Mouse (Mus musculus) spleen, postnatal 10 days (tissue): ENCODE measurements around the gene Gm28041.
"Not testable (repeated sequence)": the region's sequence is repeated elsewhere in the genome, so short reads cannot be mapped to it uniquely, and the experiment has no call there.

Experiments used
- DNase-seq, 2 experiments: peaks; one replicate each; pipeline ENCODE4 v3.0.0; 2021 to 2022; ENCODE audit warnings: low spot score in 2 of 2

Gm28041 gene

DNA sequence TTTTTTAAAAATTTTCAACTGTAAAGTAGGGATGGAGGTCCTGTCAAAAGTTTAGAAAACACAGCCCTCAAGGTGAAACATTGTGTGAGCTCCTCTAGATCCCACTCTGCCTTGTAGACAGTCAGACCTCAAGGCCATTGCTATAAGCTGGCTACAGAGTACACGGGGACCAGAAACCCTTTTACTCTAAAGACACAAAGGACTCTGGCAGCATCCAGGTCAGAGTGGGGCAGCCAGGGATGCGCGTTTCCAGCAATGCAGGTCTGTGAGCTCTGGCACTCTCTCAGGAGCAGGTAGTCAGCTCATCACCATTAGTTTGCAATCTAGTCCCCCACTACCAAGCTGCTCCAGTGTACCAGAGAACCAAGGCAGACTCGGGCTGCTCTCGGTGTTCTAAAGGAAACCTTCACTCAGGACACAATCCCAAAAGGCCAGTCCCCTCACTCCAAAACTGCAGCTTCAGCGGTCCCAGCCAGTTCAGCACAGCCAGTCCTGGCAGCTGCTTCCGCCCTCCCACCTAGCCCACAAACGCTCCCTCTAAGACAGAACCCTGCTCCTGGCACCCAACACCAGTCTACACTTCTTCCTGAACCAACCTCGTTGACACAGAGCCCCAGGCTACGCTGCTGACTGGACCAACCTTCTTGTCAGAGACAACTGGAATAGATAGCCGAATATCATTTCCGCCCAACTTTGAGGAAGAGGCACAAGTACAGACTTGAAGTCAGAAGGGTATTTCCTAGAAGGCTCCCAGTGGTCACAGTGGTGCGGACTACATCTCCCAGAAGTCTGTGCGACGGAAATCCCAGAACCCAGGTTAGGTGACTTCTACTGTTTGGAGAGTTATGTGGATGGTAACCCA is at the start of gene Gm28041, which contains the start of gene Zfp456:
Gene Gm28041, minus strand, starts transcription at position 684 of the 862 bp plus-strand sequence.
Gene Zfp456, minus strand, starts transcription at position 761 of the 862 bp plus-strand sequence.
- peak; percentile 43 to 78 for DNase-seq

DNA sequence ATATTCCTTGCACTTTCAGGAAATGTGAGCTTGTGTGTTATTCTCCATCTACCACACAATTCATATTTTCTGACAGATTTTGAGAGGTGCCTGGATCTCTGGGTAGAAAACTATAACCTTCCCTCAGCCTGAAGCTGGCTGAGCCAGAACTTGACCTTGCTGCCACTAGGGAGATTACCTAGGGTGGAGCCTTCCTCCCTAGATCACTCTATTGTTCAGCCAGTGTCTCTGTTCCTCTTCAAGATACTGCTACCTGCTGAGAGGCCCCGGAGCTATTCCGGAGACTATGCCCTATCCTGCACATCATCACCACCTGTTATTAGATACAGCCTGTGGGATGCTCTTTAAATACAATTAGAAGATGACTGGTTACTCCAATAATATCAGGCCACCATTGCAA is 47.0 kb upstream of the Gm28041 start:
- DNase-seq: not testable (repeated sequence)

DNA sequence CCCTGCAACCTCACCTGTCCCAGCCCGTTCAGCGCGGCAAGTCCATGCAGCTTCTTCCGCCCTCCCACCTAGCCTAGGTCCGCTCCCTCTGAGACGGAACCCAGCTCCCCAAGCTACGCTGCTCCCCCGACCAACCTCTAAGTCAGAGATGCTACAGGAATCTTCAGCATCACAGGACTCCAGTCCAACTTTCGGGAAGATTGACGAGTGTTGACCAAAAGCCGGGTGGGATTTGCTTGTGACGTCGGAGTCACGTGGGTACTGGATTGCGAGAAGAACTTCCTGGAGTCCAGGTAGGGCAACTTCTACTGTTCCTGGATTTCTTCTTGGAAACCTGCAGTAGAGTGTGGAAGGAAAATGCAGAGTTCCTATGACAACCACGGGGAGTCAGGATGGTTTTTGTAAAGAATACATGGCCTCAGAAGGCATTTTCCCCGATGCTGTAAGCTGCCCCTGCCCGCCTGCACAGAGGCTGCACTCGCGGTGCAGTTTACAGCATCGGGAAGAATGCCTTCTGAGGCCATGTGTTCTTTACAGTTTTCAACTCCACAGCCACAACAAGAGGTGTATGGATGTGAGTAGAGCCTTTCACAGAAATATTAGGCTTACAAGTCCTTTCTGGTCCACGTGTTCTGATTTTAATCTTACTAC is 45.8 kb upstream of the Gm28041 start, which contains the start of gene Zfp459:
Gene Zfp459, minus strand, starts transcription at position 212 of the 651 bp plus-strand sequence.
- peak; percentile 25 to 35 for DNase-seq

DNA sequence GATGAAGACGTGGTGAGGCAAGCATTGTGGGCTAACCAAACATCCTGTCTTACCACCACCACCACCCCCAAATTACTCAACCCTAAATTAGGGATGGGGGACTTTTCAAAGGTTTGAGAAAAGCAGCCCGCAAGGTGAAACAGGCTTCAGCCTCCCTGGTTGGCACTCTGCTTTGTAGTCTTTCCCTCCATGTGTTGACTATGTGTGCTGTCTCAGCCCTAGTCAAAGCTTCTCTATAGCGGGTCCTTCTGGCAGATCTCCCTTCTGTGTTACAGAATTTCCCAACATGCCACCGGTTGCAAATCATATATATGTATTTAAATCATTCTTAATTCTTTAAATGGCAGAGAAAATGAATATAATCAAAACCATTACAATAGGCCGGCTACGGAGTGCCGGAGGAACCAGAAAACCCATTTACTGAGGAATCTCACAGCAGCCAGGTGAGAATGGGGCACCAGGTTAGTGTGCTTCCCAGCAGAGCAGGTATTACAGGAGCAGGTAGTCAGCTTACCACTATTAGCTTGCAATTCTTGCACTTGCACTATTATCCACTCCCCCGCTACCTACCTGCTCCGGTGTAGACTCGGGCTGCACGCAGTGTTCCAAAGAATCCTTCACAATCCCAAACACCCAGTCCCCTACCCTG is 45.1 kb upstream of the Gm28041 start:
- DNase-seq: no peak

DNA sequence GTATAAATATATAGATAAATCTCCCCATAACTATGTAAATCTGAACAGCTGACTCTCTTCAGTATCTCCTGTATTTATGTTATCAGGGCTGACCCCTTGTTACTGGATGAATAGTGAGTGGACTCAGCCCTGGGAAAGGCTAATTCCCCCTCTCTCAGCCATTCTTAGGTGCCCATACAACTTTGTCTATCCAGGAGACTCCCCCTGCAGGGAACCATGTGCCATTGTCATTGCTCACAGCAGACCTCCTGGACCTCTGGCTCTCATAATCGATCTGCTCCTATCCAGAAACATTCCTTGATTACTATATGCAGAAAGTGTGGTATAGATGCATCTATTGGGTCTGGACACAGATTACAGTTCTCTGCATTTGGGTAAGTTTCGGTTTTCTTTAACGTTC is 41.3 kb upstream of the Gm28041 start:
- no peak for DNase-seq

DNA sequence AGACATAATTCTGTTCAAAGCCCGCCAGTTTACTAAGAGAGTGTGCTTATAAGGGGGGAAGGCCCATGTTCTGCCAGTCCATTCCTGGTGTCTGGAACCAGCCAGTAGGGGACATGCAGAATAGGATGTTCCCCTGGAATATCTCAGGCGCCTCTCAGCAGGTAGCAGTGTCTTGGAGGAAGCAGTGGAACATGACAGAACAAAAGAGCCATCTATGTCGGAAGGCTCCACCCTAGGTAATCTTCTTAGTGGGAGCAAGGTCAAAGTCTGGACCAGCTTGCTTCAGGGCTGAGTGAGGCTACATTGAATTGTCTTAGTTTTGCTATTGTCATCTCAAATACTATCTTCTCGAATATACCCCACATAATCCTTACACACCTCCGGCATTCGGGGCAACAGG is 40.2 kb upstream of the Gm28041 start:
- DNase-seq: no peak

DNA sequence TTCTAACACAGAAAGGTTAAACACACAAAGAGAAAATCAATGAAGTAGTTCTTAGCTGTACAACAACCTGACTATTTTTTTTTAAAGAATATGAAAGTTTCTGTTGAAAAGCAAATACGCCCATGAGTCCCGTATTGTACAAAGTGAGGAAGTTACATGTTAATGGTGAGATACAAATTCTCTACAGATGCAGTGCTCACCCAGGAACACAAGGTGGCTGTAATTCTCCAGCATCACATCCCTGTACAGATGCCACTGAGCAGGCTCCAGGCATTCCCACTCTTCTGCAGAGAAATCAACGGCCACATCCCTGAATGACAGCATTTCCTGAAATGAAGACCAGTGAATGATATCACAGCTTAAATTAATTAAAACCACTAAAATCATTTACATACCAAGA is 38.1 kb upstream of the Gm28041 start:
- not testable (repeated sequence) for DNase-seq

DNA sequence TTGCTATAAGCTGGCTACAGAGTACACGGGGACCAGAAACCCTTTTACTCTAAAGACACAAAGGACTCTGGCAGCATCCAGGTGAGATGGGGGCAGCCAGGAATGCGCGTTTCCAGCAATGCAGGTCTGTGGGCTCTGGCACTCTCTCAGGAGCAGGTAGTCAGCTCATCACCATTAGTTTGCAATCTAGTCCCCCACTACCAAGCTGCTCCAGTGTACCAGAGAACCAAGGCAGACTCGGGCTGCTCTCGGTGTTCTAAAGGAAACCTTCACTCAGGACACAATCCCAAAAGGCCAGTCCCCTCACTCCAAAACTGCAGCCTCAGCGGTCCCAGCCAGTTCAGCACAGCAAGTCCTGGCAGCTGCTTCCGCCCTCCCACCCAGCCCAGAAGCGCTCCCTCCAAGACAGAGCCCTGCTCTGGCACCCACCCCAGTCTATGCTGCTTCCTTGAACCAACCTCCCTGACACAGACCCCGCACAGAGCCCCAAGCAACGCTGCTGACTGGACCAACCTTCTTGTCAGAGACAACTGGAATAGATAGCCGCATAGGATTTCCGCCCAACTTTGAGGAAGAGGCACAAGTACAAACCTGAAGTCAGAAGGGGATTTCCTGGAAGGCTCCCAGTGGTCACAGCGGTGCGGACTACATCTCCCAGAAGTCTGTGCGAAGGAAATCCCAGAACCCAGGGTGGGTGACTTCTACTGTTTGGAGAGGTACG is 23.8 kb upstream of the Gm28041 start, which contains the start of gene Zfp429:
Gene Zfp429, minus strand, starts transcription at position 637 of the 721 bp plus-strand sequence.
- DNase-seq: peak; percentile 43 to 70

DNA sequence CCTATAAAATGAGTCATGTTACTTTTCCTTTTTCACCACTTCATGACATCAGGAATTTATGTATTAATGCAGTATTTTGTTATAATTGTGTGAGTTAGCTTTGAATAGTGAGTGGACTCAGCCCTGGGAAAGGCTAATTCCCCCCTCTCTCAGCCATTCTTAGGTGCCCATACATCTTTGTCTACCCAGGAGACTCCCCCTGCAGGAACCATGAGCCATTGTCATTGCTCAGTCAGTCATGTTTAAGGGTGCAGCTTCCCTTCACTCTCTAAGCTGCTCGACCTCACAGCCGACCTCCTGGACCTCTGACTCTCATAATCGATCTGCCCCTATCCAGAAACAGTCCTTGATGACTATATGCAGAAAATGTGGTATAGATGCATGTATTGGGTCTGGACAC is 722 bp upstream of the Gm28041 start:
- not testable (repeated sequence) for DNase-seq

DNA sequence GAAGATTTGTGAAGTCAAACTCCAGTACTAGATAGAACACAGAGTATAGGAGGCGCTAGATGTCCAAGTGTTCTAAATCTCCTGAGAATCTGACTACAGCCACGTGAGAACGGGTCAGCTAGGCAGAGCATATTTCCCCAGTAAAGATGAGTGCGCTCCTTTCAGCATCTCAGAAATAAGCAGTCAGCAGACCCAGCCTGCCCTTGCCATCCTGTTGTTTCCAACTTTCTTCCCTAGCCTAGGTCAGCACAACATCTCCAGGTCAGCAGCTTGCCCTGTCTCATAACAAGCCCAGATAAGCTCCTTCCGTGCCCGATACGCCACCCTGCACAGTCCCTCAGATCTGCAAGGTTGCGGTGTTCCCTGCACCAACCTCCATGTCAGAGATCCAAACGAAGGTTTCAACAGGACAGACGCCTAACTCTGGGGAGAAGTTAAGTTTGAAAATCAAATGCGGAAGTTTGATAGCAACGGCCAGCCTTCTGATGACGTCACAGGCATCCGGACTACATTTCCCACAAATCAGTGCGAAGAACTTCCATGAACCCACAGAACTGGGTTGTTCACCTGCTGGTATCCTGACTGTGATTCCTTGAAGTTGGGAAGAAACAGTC is 15.3 kb downstream of the Gm28041 start, which contains the start of the genes Gm28044 and Zfp953:
Gene Gm28044, minus strand, starts transcription at position 406 of the 614 bp plus-strand sequence.
Gene Zfp953, minus strand, starts transcription at position 475 of the 614 bp plus-strand sequence.
- peak; percentile 80 to 89 for DNase-seq

DNA sequence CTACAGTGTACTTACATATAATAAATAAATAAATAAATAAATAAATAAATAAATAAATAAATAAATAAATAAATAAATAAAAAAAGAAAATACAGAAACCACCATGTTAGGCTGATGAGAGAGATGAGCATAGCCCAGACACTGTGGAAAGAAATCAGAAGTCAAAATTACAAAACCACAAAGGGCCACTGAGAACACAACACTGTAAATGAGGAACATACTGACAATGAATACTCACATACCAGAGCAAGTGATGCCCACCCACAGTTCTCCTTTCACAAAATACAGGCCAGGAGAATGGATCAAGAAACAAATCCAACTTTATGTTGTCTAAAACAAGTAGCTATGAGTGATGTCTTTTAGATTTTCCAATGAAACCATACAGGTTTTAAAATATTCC is 23.7 kb downstream of the Gm28041 start:
- no peak for DNase-seq

DNA sequence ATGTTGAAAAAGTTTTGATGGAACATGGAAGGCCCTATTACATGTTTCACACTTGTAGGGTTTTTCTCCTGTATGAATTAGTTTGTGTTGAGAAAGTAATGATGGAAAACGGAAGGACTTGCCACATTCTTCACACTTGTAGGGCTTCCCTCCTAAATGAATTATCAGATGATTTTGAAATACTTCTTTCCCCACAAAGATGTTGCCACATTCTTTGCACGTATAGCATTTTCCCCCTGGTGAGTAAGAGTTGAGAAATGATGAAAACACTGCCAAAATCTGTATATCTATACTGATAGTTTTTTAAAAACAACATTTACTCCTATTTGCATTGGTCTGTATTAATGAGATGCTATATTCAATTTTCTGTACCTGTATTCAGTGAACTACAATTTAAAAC is 32.1 kb downstream of the Gm28041 start:
- DNase-seq: no peak

DNA sequence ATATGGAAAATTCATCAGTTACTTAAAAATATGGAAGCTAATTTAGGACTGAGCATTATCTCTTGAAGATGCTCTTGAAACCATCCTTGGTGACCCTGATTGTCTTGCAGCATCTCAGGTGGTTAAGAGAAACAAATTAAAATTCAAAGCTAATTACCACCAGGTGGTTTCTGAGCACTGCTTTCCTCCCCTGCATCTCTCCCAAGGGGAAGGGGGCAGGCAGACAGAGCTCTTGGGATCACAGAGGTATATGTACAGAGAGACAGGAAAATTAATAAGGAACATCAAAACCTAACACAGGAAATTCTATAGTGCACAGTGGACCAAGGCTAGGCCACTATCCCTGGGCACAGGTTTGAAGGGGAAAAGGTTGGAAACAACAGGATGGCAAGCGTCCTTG is 42.7 kb downstream of the Gm28041 start:
- DNase-seq: no peak

DNA sequence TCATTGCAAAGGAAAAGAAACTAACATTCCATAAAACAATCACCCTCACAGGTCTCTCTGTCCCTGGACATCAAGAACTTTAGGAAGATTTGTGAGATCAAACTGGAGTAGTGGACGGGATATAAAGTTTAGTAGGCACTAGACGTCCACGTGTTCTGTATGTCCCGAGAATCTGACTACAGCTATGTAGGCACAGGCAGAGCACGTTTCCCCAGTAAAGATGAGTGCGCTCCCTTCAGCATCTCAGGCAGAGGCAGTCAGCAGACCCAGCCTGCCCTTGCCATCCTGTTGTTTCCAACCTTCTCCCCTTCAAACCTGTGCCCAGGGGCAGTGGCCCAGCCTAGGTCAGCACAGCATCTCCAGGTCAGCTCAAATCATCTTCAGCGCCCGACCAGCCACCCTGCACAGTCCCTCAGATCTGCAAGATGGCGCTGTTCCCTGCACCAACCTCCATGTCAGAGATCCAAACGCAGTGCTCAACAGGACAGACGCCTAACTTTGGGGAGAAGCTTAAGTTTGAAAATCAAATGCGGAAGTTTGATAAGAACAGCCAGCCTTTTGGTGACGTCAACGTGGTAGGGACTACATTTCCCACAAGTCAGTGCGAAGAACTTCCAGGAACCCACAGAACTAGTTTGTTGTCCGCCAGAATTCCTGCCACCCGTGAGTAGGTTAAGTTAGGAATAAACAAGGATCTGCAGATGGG is 43.4 kb downstream of the Gm28041 start, which contains the start of gene Zfp595:
Gene Zfp595, minus strand, starts transcription at position 552 of the 706 bp plus-strand sequence.
- DNase-seq: peak; percentile 54 to 82

DNA sequence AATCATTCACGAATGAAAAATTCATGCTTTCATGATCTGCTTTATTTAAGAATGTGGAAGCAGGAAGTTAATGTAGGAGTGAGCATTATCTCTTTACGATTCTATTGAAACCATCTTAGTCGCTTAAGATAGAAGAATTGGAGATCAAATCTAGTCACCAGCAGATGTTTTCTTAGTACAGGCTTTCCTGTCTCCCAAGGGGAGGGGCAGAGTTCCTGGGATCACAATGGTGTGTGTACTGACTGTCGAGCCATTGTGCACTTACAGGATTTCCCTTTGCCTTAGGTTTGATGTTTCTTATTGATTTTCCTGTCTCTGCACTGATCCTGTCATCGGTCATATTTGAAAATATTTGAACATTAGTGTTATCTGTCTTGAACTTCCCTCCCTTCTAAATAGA is 68.8 kb downstream of the Gm28041 start:
- DNase-seq: no peak

DNA sequence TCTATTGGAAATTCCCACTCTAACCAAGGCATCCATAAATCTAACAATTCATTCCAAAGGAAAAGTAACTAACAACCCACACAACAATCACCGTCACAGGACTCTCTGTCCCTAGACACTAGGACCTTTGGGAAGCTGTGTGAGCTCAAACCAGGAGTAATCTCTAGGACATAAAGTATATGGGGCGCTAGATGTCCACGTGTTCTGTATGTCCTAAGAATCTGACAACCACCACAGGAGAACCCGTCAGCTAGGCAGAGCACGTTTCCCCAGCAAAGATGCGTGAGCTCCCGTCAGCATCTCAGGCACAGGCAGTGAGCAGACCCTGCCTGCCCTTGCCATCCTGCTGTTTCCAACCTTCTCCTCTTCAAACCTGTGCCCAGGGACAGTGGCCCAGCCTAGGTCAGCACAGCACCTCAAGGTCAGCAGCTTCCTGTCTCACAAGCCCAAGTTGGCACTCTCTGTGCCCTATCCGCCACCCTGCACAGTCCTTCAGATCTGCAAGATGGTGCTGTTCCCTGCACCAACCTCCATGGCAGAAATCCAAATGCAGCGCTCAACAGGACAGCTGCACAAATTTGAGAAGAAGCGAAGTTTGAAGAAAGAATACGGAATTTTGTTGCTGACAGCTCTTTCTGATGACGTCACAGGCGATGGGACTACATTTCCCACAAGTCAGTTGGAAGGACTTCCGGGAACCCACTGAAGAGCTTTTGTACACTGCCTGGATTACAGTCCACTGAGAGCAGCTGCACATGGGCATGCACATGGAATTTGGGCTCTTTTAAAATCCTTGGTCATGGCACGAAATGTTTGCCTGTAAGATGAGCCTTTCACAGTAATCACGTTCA is 69.5 kb downstream of the Gm28041 start, which contains the start of gene Zfp457:
Gene Zfp457, minus strand, starts transcription at position 664 of the 851 bp plus-strand sequence.
- DNase-seq: peak; percentile 70 to 88
